In the genomic region with DNA sequence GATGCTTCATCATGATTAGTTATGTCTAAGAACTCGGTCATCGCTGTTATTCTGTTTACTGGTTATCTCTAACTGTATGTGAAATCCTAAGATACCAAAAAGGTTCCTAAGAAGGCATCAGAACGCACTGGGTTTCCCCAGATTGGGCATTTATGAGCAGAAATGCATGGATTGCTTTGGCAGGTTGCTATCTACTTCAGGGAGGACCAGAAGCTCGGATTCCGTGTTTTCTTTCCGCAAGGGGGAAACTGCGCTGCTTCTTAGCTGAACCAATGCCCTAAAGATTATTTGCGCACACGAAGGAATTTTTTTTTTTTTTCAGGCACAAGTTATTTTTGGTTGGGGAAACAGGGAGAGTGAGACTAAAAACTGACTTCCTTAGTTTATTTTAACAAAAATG, we compare ENCODE assay signal across 17 mouse cellular contexts. TPM values are rescaled to one million over a fixed set of nuclear protein-coding genes. Genes with fewer than 3 reads are reported as not detected.
A peak's percentile ranks its signal among the peaks of the same experiment; 100 is the strongest.
DNase-seq lines count a peak whose midpoint lies in the region; ATAC-seq and TF ChIP-seq lines count a peak whose summit lies in the region.
"Had no signal": no experiment of that assay in that cellular context is flagged by ENCODE, and none has a peak within 500 bp of the region (broad histone marks: within the 10 kb centered on the region; RNA-seq: fewer than 3 reads in every experiment).

No protein-coding gene starts in this region.

- H3K27me3 ChIP-seq in heart, embryonic 15.5 days: peaks cover 39% of the 10 kb centered on the region
- peaks cover 15% of the 10 kb centered on the region for H3K27me3 ChIP-seq in lung, embryonic 14.5 days (ENCODE audit: insufficient read depth, low read length)
- H3K27me3 ChIP-seq in embryonic facial prominence, embryonic 14.5 days (replicated peaks; ENCODE audit: control insufficient read depth, insufficient read depth, low read length): peaks cover 30% of the 10 kb centered on the region
- no peaks in the 10 kb centered on the region for H3K27me3 ChIP-seq in stomach, embryonic 14.5 days (ENCODE audit: control insufficient read depth, insufficient read depth, low read length)

- H3K27ac ChIP-seq in heart, embryonic 15.5 days: no peak overlapping the region
- H3K27ac ChIP-seq in lung, embryonic 14.5 days (ENCODE audit: low read depth): peak overlapping the region; percentile 42; the same call in 1 of the 2 replicates
- H3K27ac ChIP-seq in embryonic facial prominence, embryonic 14.5 days (replicated peaks; ENCODE audit: low read depth, low read length): no peak overlapping the region; the same call in 1 of the 2 replicates
- H3K27ac ChIP-seq in stomach, embryonic 14.5 days (ENCODE audit: low read length): no peak overlapping the region
- H3K27ac ChIP-seq: forebrain, embryonic 10.5 days; hindbrain, embryonic 12.5 days had no signal

- WGBS in heart, embryonic 15.5 days: 43% methylated on average over 9 of the region's 9 CpGs
- WGBS in lung, embryonic 14.5 days: 24% methylated on average over 9 of the region's 9 CpGs
- 51% methylated on average over 9 of the region's 9 CpGs for WGBS in embryonic facial prominence, embryonic 14.5 days
- WGBS in stomach, embryonic 14.5 days: 38% methylated on average over 9 of the region's 9 CpGs

- TF ChIP-seq CTCF in lung, embryonic 14.5 days (IDR thresholded peaks at IDR 0.05; ENCODE audit: low read depth): no peak

- H3K4me3 ChIP-seq in heart, embryonic 15.5 days: peak overlapping the region; percentile 26
- H3K4me3 ChIP-seq in lung, embryonic 14.5 days (ENCODE audit: low read depth, low read length): peak overlapping the region; percentile 63
- peak overlapping the region; percentile 31 for H3K4me3 ChIP-seq in embryonic facial prominence, embryonic 14.5 days (ENCODE audit: low read depth, low read length)
- H3K4me3 ChIP-seq in stomach, embryonic 14.5 days (ENCODE audit: low read depth, low read length): peak overlapping the region; percentile 23
- H3K4me3 ChIP-seq: forebrain, embryonic 10.5 days; hindbrain, embryonic 12.5 days had no signal

- no peak overlapping the region for H3K9ac ChIP-seq in heart, embryonic 15.5 days
- H3K9ac ChIP-seq in lung, embryonic 14.5 days: peak overlapping the region; percentile 51
- H3K9ac ChIP-seq in embryonic facial prominence, embryonic 14.5 days (ENCODE audit: low read depth, low read length): peak overlapping the region; percentile 48; the same call in 1 of the 2 replicates
- no peak overlapping the region; the same call in 1 of the 2 replicates for H3K9ac ChIP-seq in stomach, embryonic 14.5 days (replicated peaks; ENCODE audit: low read depth, low read length)
- H3K9ac ChIP-seq: hindbrain, embryonic 12.5 days had no signal

- intact Hi-C loops in heart, postnatal 25 days (cut with DNase I): no loop called here

- H3K4me2 ChIP-seq in heart, embryonic 15.5 days: peak overlapping the region; percentile 13; the same call in 1 of the 2 replicates
- peak overlapping the region; percentile 57 for H3K4me2 ChIP-seq in lung, embryonic 14.5 days
- peak overlapping the region; percentile 38; the same call in 1 of the 2 replicates for H3K4me2 ChIP-seq in embryonic facial prominence, embryonic 14.5 days (ENCODE audit: low read depth, low read length)
- peak overlapping the region; percentile 23 for H3K4me2 ChIP-seq in stomach, embryonic 14.5 days (replicated peaks; ENCODE audit: low read depth, low read length)
- H3K4me2 ChIP-seq: hindbrain, embryonic 12.5 days had no signal

- no peak for ATAC-seq in heart, embryonic 15.5 days (replicated peaks; ENCODE audit: insufficient number of reproducible peaks, insufficient read depth, low FRiP score, low read depth)
- no peak for ATAC-seq in lung, embryonic 14.5 days (ENCODE audit: insufficient read depth)
- ATAC-seq in embryonic facial prominence, embryonic 14.5 days (ENCODE audit: low read depth): no peak
- ATAC-seq in stomach, embryonic 14.5 days (ENCODE audit: insufficient number of reproducible peaks, insufficient read depth, low FRiP score, low read depth): no peak

- DNase-seq in heart, postnatal 25 days (ENCODE audit: low spot score): no peak
- peak; percentile 67 for DNase-seq in lung, embryonic 14.5 days
- DNase-seq in lung, postnatal 10 days: no peak
- no peak for DNase-seq in embryonic facial prominence, embryonic 14.5 days (ENCODE audit: low spot score)
- no peak for DNase-seq in right cerebral cortex, adult 18-20 months
- DNase-seq: cerebellum, adult 11-12 months; kidney, adult 9 months; right cerebral cortex, postnatal 14 days; thymus, postnatal 4 days had no signal

- H3K4me1 ChIP-seq in heart, embryonic 15.5 days (replicated peaks): peaks cover 15% of the 10 kb centered on the region
- peaks cover 5% of the 10 kb centered on the region; the same call in 1 of the 2 replicates for H3K4me1 ChIP-seq in lung, embryonic 14.5 days (ENCODE audit: insufficient read depth)
- H3K4me1 ChIP-seq in embryonic facial prominence, embryonic 14.5 days (ENCODE audit: control insufficient read depth, insufficient read depth, low read length): peaks cover 7% of the 10 kb centered on the region
- H3K4me1 ChIP-seq in stomach, embryonic 14.5 days (ENCODE audit: control insufficient read depth, insufficient read depth, low read length): no peaks in the 10 kb centered on the region

- no peaks in the 10 kb centered on the region for H3K36me3 ChIP-seq in heart, embryonic 15.5 days
- no peaks in the 10 kb centered on the region for H3K36me3 ChIP-seq in lung, embryonic 14.5 days (ENCODE audit: insufficient read depth)
- H3K36me3 ChIP-seq in embryonic facial prominence, embryonic 14.5 days (ENCODE audit: control insufficient read depth, insufficient read depth, low read length): no peaks in the 10 kb centered on the region
- no peaks in the 10 kb centered on the region for H3K36me3 ChIP-seq in stomach, embryonic 14.5 days (ENCODE audit: control insufficient read depth, insufficient read depth, low read length)
- H3K36me3 ChIP-seq: forebrain, embryonic 10.5 days; hindbrain, embryonic 12.5 days had no signal

- H3K9me3 ChIP-seq in heart, embryonic 15.5 days (replicated peaks): no peaks in the 10 kb centered on the region
- H3K9me3 ChIP-seq in lung, embryonic 14.5 days (ENCODE audit: low read depth, low read length): no peaks in the 10 kb centered on the region
- H3K9me3 ChIP-seq in embryonic facial prominence, embryonic 14.5 days (ENCODE audit: control insufficient read depth, low read length): no peaks in the 10 kb centered on the region
- H3K9me3 ChIP-seq in stomach, embryonic 14.5 days (ENCODE audit: control insufficient read depth, low read depth, low read length): no peaks in the 10 kb centered on the region
- H3K9me3 ChIP-seq: forebrain, embryonic 10.5 days; hindbrain, embryonic 12.5 days had no signal

RNA-seq across cellular contexts. Expression of a gene that starts 2.6 kb away (rescaled TPM):
- 5.8 and 5.9 TPM in 2 replicates for polyA plus RNA-seq in heart, embryonic 15.5 days (2015; fragmentation: Nextera tagmentation; extraction: Ambion mirVana)
- 10 to 100 TPM; 12.4 to 15.4 TPM for total RNA-seq in heart, postnatal 25 days (2021)
- polyA plus RNA-seq in lung, embryonic 14.5 days (2014; fragmentation: Nextera tagmentation; extraction: Ambion mirVana): 31.7 and 34.4 TPM in 2 replicates
- 24.2 and 24.6 TPM in 2 replicates for polyA plus RNA-seq in embryonic facial prominence, embryonic 14.5 days (2014; fragmentation: Nextera tagmentation; extraction: Ambion mirVana)
- polyA plus RNA-seq in stomach, embryonic 14.5 days (2014; fragmentation: Nextera tagmentation; extraction: Ambion mirVana): 7.9 and 11.4 TPM in 2 replicates
- total RNA-seq: layer of hippocampus, postnatal 10 days; liver, adult 2 months; megakaryocyte, adult 5-6 weeks had no signal
- polyA plus RNA-seq: cortical plate, adult 2 months had no signal

Comparison
In these comparisons a context has a peak if more than half of its experiments do, and no peak if none do; other contexts are left out.
1. H3K9ac ChIP-seq: peak in lung, embryonic 14.5 days (single experiment) and embryonic facial prominence, embryonic 14.5 days (single experiment); none in heart, embryonic 15.5 days (single experiment) and stomach, embryonic 14.5 days (single experiment).
2. Peak in every context shown above with its lines, with median percentiles within 50 percentile points of each other: H3K4me2 ChIP-seq and H3K4me3 ChIP-seq.